Mouse (Mus musculus) urinary bladder, postnatal 36 days (tissue): ENCODE measurements at regions not wholly inside any gene's neighbourhood (a gene's known extent, or its start where the extent isn't known, plus 50 kb on each side); places are given as distances from the start of the nearest gene placed in this dataset.

Experiments used
- DNase-seq, 2 experiments: peaks; one replicate each; pipeline ENCODE4 v3.0.0; 2022; ENCODE audit warnings: low spot score in 2 of 2, mixed read lengths in 1 of 2

DNA sequence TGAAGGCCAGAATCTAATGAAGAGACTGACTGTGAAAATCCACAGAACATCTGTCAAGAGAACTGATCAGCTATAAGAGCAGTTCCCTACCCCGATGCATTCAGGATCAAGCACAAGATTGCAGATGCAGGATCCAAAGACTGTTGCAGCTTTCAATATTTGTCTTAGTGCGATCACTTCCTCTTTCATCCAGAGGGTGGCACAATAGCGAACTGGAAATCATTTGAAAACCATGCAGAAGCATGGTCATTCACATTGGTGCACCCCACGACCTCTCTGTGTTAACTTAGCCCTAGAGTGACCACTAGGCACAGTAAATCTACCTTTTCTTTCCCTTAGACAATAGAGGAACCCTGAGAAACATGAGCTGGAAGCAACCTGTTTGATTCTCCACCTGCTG, 55.8 kb upstream of the Pak3 start:
- DNase-seq, result no peak

DNA sequence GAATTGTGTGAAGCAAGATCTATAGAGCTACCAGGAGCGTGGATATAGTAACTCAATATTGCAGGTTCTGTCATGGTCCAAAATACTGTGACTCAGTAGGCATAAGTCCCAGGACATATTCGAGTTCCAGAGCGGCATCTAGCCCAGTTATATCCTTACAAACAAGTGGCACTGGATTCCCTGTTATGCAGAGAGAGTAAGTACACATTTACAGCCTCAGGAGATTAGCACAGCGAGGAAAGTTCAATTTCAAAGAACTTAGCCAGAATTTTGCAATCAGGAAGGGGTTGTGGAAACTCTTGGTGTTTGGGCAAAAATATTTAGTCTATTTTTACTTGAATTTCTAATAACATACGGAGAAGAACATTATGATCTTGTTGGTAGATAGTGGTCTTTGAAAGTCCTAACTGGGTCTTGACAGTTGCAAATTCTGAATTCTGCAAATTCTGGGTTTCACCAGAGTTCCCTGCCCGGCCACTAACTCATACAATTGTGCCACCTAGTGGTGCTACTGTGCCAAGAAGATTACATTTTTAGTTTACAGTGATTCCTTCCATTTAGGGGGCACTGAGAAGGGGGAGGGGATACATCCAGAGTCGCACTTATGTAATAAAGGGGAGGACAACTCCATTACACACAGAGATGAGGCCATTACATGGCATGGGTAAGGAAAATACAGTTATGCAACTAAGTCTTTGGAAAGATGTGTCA, 54.7 kb upstream of the Chrdl1 start:
- DNase-seq, result no peak

DNA sequence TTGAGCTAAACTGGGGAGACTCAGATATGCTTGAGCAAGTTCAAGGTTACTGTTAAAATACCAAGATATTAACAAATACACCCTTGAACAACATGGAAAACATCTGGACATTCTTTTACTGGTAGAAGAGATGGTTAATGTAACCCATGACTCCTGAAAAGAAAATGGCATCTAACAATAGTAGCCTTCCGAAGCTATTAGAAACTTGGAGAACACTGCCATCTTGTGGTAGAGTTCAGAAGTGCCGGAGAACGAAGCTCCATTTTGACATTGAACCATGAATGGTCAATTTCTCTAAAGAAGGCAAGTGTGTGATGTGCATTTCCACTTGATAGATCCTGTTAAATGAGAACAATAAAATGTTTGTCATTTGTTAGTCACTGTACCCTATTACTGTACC, 50.5 kb upstream of the Chrdl1 start:
- peak in 1 of 2 experiments; percentile 2 for DNase-seq
